Mouse (Mus musculus): ENCODE data around the gene Cfap52. TPM values are rescaled to one million over a fixed set of nuclear protein-coding genes. Genes with fewer than 3 reads are reported as not detected.

The Cfap52 gene
- polyA plus RNA-seq, 2 experiments: 1.0 to 1.3 TPM

- no peak within 1 kb of the TSS for H3K27ac ChIP-seq (replicated peaks; ENCODE audit: low read depth, low read length)
- no peaks in the 10 kb centered on the region; the same call in 1 of the 2 replicates for H3K4me1 ChIP-seq (ENCODE audit: control insufficient read depth, insufficient read depth, low read length)
- peak within 1 kb of the TSS; percentile 74 for H3K9ac ChIP-seq (ENCODE audit: low read depth, low read length, severe bottlenecking)
- no peaks in the 10 kb centered on the region for H3K9me3 ChIP-seq (ENCODE audit: control insufficient read depth, low read length)
- peak; percentile 79 for DNase-seq (ENCODE audit: low spot score)
- under 1% methylated on average over 28 of the region's 28 CpGs for WGBS
- peak within 1 kb of the TSS; percentile 73 for H3K4me3 ChIP-seq (replicated peaks; ENCODE audit: low read length)
- ATAC-seq (ENCODE audit: low FRiP score, low read depth): peak; percentile 80
- peaks cover 11% of the 10 kb centered on the region; the same call in 1 of the 2 replicates for H3K36me3 ChIP-seq (ENCODE audit: control insufficient read depth, insufficient read depth, low read length)
- 0 out of 2 replicates have a peak, but pooled peaks have one; percentile 24 for TF ChIP-seq POLR2A (IDR thresholded peaks at IDR 0.05; ENCODE audit: borderline replicate concordance, extremely low read depth, insufficient read depth, insufficient read length)
- peak within 1 kb of the TSS; percentile 61 for H3K4me2 ChIP-seq (replicated peaks; ENCODE audit: low read depth, low read length, severe bottlenecking)
- no peaks in the 10 kb centered on the region for H3K27me3 ChIP-seq (ENCODE audit: control insufficient read depth, insufficient read depth, low read length)
Measured at GRCm38 (mm10) chr11:67965905-67966878, 741 bp upstream of the Cfap52 start, which contains the start of gene Stx8. Gene Stx8 (plus strand): TSS chr11:67966193.

GRCm38 (mm10) chr11:67964110-67964509 is 1.3 kb downstream of the Cfap52 start:
- no peak for TF ChIP-seq POLR2A (IDR thresholded peaks at IDR 0.05; ENCODE audit: borderline replicate concordance, extremely low read depth, insufficient read depth, insufficient read length)
- WGBS: 72% methylated on average over 6 of the region's 6 CpGs
- H3K9ac ChIP-seq (ENCODE audit: low read depth, low read length, severe bottlenecking): no peak overlapping the region
- no peaks in the 10 kb centered on the region for H3K9me3 ChIP-seq (ENCODE audit: control insufficient read depth, low read length)
- H3K4me2 ChIP-seq (replicated peaks; ENCODE audit: low read depth, low read length, severe bottlenecking): no peak overlapping the region
- no peak overlapping the region for H3K27ac ChIP-seq (replicated peaks; ENCODE audit: low read depth, low read length)
- no peak overlapping the region for H3K4me3 ChIP-seq (replicated peaks; ENCODE audit: low read length)
- DNase-seq (ENCODE audit: low spot score): no peak
- no peak for ATAC-seq (ENCODE audit: low FRiP score, low read depth)
- H3K36me3 ChIP-seq (ENCODE audit: control insufficient read depth, insufficient read depth, low read length): no peaks in the 10 kb centered on the region
- no peaks in the 10 kb centered on the region; the same call in 1 of the 2 replicates for H3K4me1 ChIP-seq (ENCODE audit: control insufficient read depth, insufficient read depth, low read length)
- H3K27me3 ChIP-seq (ENCODE audit: control insufficient read depth, insufficient read depth, low read length): no peaks in the 10 kb centered on the region

GRCm38 (mm10) chr11:67954413-67954812 is 11.0 kb downstream of the Cfap52 start:
- Histone ChIP-seq H3K4me3 (replicated peaks; ENCODE audit: low read length) (no peak overlapping the region), H3K4me1 (ENCODE audit: control insufficient read depth, insufficient read depth, low read length) (no peaks in the 10 kb centered on the region)
- WGBS: 90% methylated on average over 6 of the region's 6 CpGs

GRCm38 (mm10) chr11:67953604-67954003 is 11.8 kb downstream of the Cfap52 start:
- H3K9me3 ChIP-seq (ENCODE audit: control insufficient read depth, low read length): no peaks in the 10 kb centered on the region
- 86% methylated on average over 5 of the region's 5 CpGs for WGBS

More at GRCm38 (mm10) chr11:67954413-67954812, 11.0 kb downstream of the Cfap52 start:
- Histone ChIP-seq H3K27ac (replicated peaks; ENCODE audit: low read depth, low read length) (no peak overlapping the region), H3K36me3 (ENCODE audit: control insufficient read depth, insufficient read depth, low read length) (no peaks in the 10 kb centered on the region), H3K9ac (ENCODE audit: low read depth, low read length, severe bottlenecking) (no peak overlapping the region), H3K4me2 (replicated peaks; ENCODE audit: low read depth, low read length, severe bottlenecking) (no peak overlapping the region), H3K9me3 (ENCODE audit: control insufficient read depth, low read length) (no peaks in the 10 kb centered on the region), H3K27me3 (ENCODE audit: control insufficient read depth, insufficient read depth, low read length) (no peaks in the 10 kb centered on the region)
- DNase-seq (ENCODE audit: low spot score) (no peak), ATAC-seq (ENCODE audit: low FRiP score, low read depth) (no peak)
- no peak for TF ChIP-seq POLR2A (IDR thresholded peaks at IDR 0.05; ENCODE audit: borderline replicate concordance, extremely low read depth, insufficient read depth, insufficient read length)

GRCm38 (mm10) chr11:67949475-67949874 is 16.0 kb downstream of the Cfap52 start:
- ATAC-seq (ENCODE audit: low FRiP score, low read depth) (no peak), DNase-seq (ENCODE audit: low spot score) (no peak)
- TF ChIP-seq POLR2A (IDR thresholded peaks at IDR 0.05; ENCODE audit: borderline replicate concordance, extremely low read depth, insufficient read depth, insufficient read length): no peak
- WGBS: 80% methylated on average over 9 of the region's 9 CpGs
- Histone ChIP-seq H3K27me3 (ENCODE audit: control insufficient read depth, insufficient read depth, low read length) (no peaks in the 10 kb centered on the region), H3K36me3 (ENCODE audit: control insufficient read depth, insufficient read depth, low read length) (no peaks in the 10 kb centered on the region), H3K9me3 (ENCODE audit: control insufficient read depth, low read length) (no peaks in the 10 kb centered on the region), H3K4me1 (ENCODE audit: control insufficient read depth, insufficient read depth, low read length) (0 out of 2 replicates have a peak, but pooled peaks cover 2% of the 10 kb centered on the region), H3K4me2 (replicated peaks; ENCODE audit: low read depth, low read length, severe bottlenecking) (no peak overlapping the region), H3K9ac (ENCODE audit: low read depth, low read length, severe bottlenecking) (no peak overlapping the region), H3K27ac (replicated peaks; ENCODE audit: low read depth, low read length) (no peak overlapping the region), H3K4me3 (replicated peaks; ENCODE audit: low read length) (no peak overlapping the region)

More at GRCm38 (mm10) chr11:67953604-67954003, 11.8 kb downstream of the Cfap52 start:
- TF ChIP-seq POLR2A (IDR thresholded peaks at IDR 0.05; ENCODE audit: borderline replicate concordance, extremely low read depth, insufficient read depth, insufficient read length): no peak
- Histone ChIP-seq H3K9ac (ENCODE audit: low read depth, low read length, severe bottlenecking) (no peak overlapping the region), H3K36me3 (ENCODE audit: control insufficient read depth, insufficient read depth, low read length) (no peaks in the 10 kb centered on the region), H3K27me3 (ENCODE audit: control insufficient read depth, insufficient read depth, low read length) (no peaks in the 10 kb centered on the region), H3K4me1 (ENCODE audit: control insufficient read depth, insufficient read depth, low read length) (0 out of 2 replicates have a peak, but pooled peaks cover 2% of the 10 kb centered on the region), H3K27ac (replicated peaks; ENCODE audit: low read depth, low read length) (no peak overlapping the region), H3K4me3 (replicated peaks; ENCODE audit: low read length) (no peak overlapping the region), H3K4me2 (replicated peaks; ENCODE audit: low read depth, low read length, severe bottlenecking) (no peak overlapping the region)
- no peak for DNase-seq (ENCODE audit: low spot score)
- ATAC-seq (ENCODE audit: low FRiP score, low read depth): no peak
